Mouse (Mus musculus) frontal cortex, adult (tissue): Measurements from ENCODE around the gene Zfp408.

Source experiments
- ATAC-seq: cut with Nextera tagmentation; 2 replicates; pipeline ENCODE4 v1.9.2; 2017; ENCODE audit warnings: mild to moderate bottlenecking, moderate library complexity, mixed read lengths; ENCODE audit not compliant: low TSS enrichment

Zfp408 gene

GRCm38 (mm10) chr2:91649553-91650359, at the start of gene Zfp408, which contains the start of gene Arhgap1:
Gene Zfp408, minus strand, starts transcription at chr2:91649791.
Gene Arhgap1, plus strand, starts transcription at chr2:91649860.
- ATAC-seq = peak; percentile 81

- ATAC-seq = no peak
Measured at GRCm38 (mm10) chr2:91699225-91699624, 49.6 kb upstream of the Zfp408 start.

DNA sequence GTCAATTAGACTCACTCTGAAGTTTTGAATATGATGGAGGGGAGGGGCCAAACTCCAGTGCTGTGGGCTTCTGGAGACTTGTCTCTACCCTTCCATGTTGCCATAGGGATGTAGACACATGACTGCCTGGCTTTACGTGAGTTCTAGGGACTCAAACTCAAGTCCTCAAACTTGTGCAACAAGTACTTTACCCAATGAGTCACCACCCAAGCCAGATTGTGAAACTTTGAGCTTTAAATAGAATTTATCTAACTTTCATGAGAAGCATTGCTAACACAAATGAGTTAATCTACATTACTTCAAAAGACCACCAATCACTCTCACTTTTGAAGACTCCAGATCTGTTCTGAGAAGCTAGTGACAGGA, 46.6 kb upstream of the Zfp408 start:
- peak; percentile 27; the same call in 1 of the 2 replicates for ATAC-seq

- peak; percentile 73 for ATAC-seq
Measured at GRCm38 (mm10) chr2:91695436-91696224, 46.0 kb upstream of the Zfp408 start.

- peak; percentile 73; the same call in 1 of the 2 replicates for ATAC-seq
Measured at GRCm38 (mm10) chr2:91689452-91689851, 39.9 kb upstream of the Zfp408 start.

GRCm38 (mm10) chr2:91683919-91684318, 34.3 kb upstream of the Zfp408 start:
- peak; percentile 58 for ATAC-seq

GRCm38 (mm10) chr2:91682850-91683249, 33.3 kb upstream of the Zfp408 start:
- peak; percentile 75 for ATAC-seq

DNA sequence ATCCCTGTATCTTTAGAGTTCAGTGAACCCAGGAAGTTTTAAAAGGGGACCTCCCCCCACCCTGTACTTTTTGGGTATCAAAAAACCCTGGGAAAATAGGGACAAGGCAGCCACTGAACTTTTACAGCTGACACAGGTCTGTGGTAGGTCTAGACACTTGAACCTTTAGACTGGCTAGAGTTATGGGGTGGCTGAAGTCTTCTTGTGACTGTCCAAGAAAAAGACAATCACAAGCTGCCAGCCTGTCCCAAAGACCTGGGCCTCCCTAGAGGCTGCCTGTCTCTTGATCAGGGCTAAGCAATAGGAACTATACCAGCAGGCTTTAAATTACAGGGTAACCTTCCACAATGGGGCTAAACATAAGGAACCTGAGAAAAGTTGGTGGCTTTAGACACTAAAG, 27.4 kb upstream of the Zfp408 start:
- no peak for ATAC-seq

- ATAC-seq = no peak
Measured at GRCm38 (mm10) chr2:91676420-91676819, 26.8 kb upstream of the Zfp408 start.

GRCm38 (mm10) chr2:91674895-91675294, 25.3 kb upstream of the Zfp408 start:
- ATAC-seq = peak; percentile 79

DNA sequence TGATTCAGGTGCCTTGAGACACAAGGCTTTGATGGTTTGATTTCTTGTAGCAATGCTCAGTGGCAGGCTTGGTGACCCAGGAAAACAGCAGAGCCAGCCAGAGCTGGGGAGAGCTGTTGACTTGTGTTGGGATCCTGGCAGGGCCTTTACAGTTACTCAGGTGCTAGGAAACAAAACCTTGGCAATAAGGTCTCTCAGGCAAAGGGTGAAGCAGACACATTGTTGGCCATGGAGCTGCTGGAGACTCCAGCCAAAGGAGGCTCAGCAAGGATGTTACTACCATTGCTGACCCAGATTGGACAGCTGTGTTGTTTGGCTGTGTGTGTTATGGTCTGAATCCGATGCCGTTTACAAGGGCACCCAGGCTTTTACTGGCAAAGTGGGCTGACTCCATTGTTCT, 24.0 kb upstream of the Zfp408 start:
- no peak; the same call in 1 of the 2 replicates for ATAC-seq

GRCm38 (mm10) chr2:91670038-91670437, 20.4 kb upstream of the Zfp408 start:
- no peak for ATAC-seq

- ATAC-seq = no peak
Measured at GRCm38 (mm10) chr2:91669326-91669725, 19.7 kb upstream of the Zfp408 start.

DNA sequence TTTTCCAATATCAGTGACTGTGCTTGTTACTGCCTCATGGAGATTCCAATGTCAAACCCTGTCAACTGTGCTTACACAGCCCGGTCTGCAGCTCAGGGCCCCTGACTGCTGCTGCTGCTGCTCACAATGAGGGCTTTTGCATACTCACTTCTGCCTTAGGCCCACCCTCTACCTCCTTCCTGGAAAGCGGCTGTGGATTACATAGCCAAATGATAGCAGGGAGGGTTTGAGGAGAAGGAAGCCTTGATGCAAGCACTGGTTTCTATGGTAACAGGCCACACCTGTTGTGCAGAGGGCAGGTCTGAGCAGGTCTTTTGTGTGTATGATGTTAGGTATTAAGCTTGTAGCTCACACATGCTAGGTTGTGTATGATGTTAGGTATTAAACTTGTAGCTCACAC, 18.2 kb upstream of the Zfp408 start:
- ATAC-seq = no peak

DNA sequence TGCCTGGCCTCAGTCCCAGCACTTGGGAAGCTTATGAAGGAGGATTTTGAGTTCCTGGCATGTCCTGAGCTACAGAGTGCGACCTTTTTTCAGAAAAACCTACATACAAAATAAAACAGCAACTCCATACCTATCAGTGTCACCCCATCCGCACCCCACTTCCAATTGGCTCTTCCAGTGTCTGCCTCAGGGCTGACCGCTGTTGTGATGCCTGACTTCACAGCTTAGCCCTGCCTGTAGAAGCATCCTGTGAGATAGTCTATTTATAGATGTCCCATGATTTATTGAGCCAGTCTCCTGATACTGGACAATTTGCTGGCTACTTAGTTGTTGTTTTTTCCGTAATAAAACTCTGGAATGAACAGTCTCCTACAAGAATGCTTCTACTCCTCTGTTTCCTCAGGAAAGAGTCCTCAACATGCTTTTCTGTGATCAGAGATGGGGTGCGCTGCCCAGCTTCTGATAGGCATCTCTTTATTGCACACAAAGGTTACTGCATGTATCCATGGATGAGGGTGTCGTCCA, 16.9 kb upstream of the Zfp408 start:
- ATAC-seq = no peak

- peak; percentile 88 for ATAC-seq
Measured at GRCm38 (mm10) chr2:91664780-91665179, 15.2 kb upstream of the Zfp408 start.

DNA sequence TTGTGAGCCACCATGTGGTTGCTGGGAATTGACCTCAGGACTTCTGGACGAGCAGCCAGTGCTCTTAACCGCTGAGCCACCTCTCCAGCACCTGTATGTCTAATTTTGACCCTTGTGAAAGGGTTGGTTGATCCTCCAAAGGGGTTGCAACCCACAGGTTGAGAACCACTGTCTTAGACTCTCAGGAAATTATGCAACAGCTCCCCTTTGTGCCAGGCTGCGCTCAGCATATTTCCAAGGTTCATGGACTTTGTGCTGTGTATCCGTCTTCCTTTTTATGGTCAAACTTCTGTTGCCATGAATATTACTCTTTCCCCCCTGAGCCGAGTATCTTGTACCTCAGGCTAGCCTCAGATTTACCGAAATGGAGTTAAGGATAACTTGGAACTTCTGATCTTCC, 11.4 kb upstream of the Zfp408 start:
- ATAC-seq = no peak

DNA sequence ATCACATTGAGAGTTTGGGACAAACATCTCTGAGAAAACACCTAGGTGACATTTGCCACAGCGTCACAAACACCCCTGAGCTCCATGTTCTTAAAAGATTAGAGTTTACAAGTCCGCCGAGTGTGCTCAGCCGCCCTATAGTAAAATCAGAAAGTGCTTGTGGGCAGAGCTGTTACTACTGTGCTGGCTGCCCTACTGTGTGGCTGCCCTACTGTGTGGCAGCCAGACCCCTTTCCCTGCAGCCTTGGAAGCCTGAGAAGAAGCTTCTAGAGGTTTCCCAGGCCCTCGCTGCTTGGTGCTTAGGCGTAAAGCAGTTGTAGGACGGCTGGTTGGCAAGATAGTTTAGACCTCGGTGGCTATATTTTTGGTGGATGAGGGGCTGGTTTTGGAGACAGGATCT, 10.1 kb upstream of the Zfp408 start:
- no peak for ATAC-seq

DNA sequence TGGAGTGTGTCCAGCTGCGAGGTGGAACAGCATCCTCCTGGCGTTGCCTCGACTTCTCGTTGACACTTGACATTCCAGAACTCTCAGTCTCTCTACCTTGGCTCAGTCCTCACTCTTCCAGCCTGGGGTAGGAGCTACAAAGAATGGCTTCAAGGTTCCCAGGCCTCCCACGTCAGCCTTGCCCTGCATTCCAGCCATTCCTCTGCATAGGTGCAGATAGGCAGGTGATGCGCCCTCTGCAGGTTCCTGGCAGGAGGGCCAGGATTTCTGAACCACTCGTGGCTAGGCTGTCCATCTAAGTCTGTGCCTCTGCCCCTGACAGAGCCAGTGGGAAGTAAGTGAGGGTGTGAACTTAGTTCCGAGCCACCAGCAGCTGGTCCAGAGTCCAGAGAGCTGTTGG, 7.2 kb upstream of the Zfp408 start:
- ATAC-seq = no peak

GRCm38 (mm10) chr2:91655827-91656226, 6.2 kb upstream of the Zfp408 start:
- ATAC-seq = no peak

DNA sequence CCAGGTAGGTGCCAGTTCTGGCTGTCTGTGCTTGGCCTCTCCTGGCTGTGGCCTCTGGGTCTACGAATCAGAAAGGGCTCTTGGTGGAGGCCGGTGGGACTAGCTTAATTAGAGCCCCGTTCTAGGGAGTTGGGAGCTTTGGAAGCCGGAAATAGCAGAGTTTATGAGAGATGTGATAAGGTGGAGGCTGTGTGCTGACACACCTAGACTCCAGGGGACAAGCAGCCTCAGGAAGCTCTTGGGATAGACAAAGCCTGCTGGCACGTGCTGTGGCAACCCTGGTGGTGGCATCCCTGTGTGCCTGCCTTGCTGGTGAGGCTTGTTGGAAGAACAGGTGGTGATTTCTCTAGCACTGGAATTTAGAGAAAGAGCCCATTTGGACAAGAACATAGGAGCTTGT, 5.8 kb upstream of the Zfp408 start:
- ATAC-seq = no peak

GRCm38 (mm10) chr2:91652863-91653262, 3.3 kb upstream of the Zfp408 start:
- peak; percentile 38 for ATAC-seq
